Mouse (Mus musculus) stomach, embryonic 14.5 days (tissue): ENCODE data around the gene Epb41l2. TPM values are rescaled to one million over a fixed set of nuclear protein-coding genes. Genes with fewer than 3 reads are reported as not detected.

Source experiments
- ATAC-seq: fragments of 200-750 bp; cut with Nextera tagmentation; 2 replicates; pipeline ENCODE4 v1.8.0; 2017; ENCODE audit warnings: low read depth, moderate TSS enrichment; ENCODE audit not compliant: insufficient number of reproducible peaks, insufficient read depth, low FRiP score
- H3K27ac ChIP-seq: fragments of 300-500 bp; sonication (generic); 2 replicates; pipeline ENCODE4 v1.5.1; 2014; ENCODE audit warnings: mild to moderate bottlenecking, low read length, moderate library complexity, mixed read lengths
- H3K27me3 ChIP-seq: fragments of 300-500 bp; sonication (generic); 2 replicates; pipeline ENCODE4 v1.6.1; 2014; ENCODE audit warnings: low read length, control low read depth, mixed read lengths; ENCODE audit not compliant: control insufficient read depth, insufficient read depth
- H3K36me3 ChIP-seq: fragments of 300-500 bp; sonication (generic); 2 replicates; pipeline ENCODE4 v1.6.1; 2014; ENCODE audit warnings: mild to moderate bottlenecking, control low read depth, low read length, moderate library complexity, mixed read lengths; ENCODE audit not compliant: control insufficient read depth, insufficient read depth
- H3K4me1 ChIP-seq: fragments of 300-500 bp; sonication (generic); 2 replicates; pipeline ENCODE4 v1.6.1; 2014; ENCODE audit warnings: low read length, control low read depth, mixed read lengths; ENCODE audit not compliant: control insufficient read depth, insufficient read depth
- H3K4me2 ChIP-seq: fragments of 300-500 bp; sonication (generic); replicated peaks from 2 replicates; pipeline ENCODE4 v1.6.1; 2014; ENCODE audit warnings: low read depth, low read length, control low read depth
- H3K4me3 ChIP-seq: fragments of 300-500 bp; sonication (generic); 2 replicates; pipeline ENCODE4 v1.5.1; 2014; ENCODE audit warnings: low read depth, low read length, control low read depth
- H3K9ac ChIP-seq: fragments of 300-500 bp; sonication (generic); replicated peaks from 2 replicates; pipeline ENCODE4 v1.6.1; 2014; ENCODE audit warnings: low read depth, mild to moderate bottlenecking, control low read depth, low read length, moderate library complexity, mixed read lengths
- H3K9me3 ChIP-seq: fragments of 300-500 bp; sonication (generic); 2 replicates; pipeline ENCODE4 v1.6.1; 2016; ENCODE audit warnings: low read depth, low read length, control low read depth; ENCODE audit not compliant: control insufficient read depth
- WGBS: fragments of 180-500 bp; shearing (Covaris S2); extraction: QIAGEN DNeasy Blood & Tissue Kit; methylation state at CpG from one replicate; pipeline ENCODE4 v1.1.7; 2014; 5-methylcytosine and 5-hydroxymethylcytosine counted together
- polyA plus RNA-seq: library from polyadenylated mRNA; unstranded; fragments of >200 nt; fragmentation: Nextera tagmentation; extraction: Ambion mirVana; gene quantifications from 2 replicates; pipeline ENCODE4 v1.2.1, GENCODE M21; 2014

Gene Epb41l2
- polyA plus RNA-seq, 1 experiment from 2014 or later: 65.3 TPM

- Histone ChIP-seq H3K36me3 (no peaks in the 10 kb centered on the region), H3K4me2 (no peak overlapping the region), H3K4me3 (no peak overlapping the region), H3K9ac (no peak overlapping the region), H3K27me3 (no peaks in the 10 kb centered on the region), H3K9me3 (no peaks in the 10 kb centered on the region), H3K4me1 (peaks cover 19% of the 10 kb centered on the region; the same call in 1 of the 2 replicates), H3K27ac (no peak overlapping the region)
- 84% methylated on average over 10 of the region's 10 CpGs for WGBS
- ATAC-seq: no peak
Observed at GRCm38 (mm10) chr10:25384391-25384790, 24.8 kb downstream of the Epb41l2 start.

GRCm38 (mm10) chr10:25385811-25386580 is 26.4 kb downstream of the Epb41l2 start:
- H3K9ac ChIP-seq: no peak overlapping the region
- no peak overlapping the region for H3K4me2 ChIP-seq
- no peaks in the 10 kb centered on the region for H3K9me3 ChIP-seq
- no peak overlapping the region for H3K27ac ChIP-seq
- H3K4me1 ChIP-seq: peaks cover 19% of the 10 kb centered on the region; the same call in 1 of the 2 replicates
- 64% methylated on average over 13 of the region's 13 CpGs for WGBS
- H3K4me3 ChIP-seq: no peak overlapping the region
- no peaks in the 10 kb centered on the region for H3K36me3 ChIP-seq
- ATAC-seq: no peak
- no peaks in the 10 kb centered on the region for H3K27me3 ChIP-seq

GRCm38 (mm10) chr10:25386868-25387267 is 27.3 kb downstream of the Epb41l2 start:
- Histone ChIP-seq H3K4me1 (peaks cover 19% of the 10 kb centered on the region; the same call in 1 of the 2 replicates), H3K27ac (no peak overlapping the region), H3K4me2 (no peak overlapping the region), H3K36me3 (no peaks in the 10 kb centered on the region), H3K27me3 (no peaks in the 10 kb centered on the region), H3K9me3 (no peaks in the 10 kb centered on the region), H3K9ac (no peak overlapping the region), H3K4me3 (no peak overlapping the region)
- WGBS: 54% methylated on average over 4 of the region's 4 CpGs
- no peak for ATAC-seq

- H3K4me2 ChIP-seq: no peak overlapping the region
- ATAC-seq: no peak
- no peak overlapping the region for H3K27ac ChIP-seq
- H3K4me1 ChIP-seq: peaks cover 19% of the 10 kb centered on the region; the same call in 1 of the 2 replicates
- no peak overlapping the region for H3K4me3 ChIP-seq
- H3K9ac ChIP-seq: no peak overlapping the region
- H3K9me3 ChIP-seq: no peaks in the 10 kb centered on the region
- no peaks in the 10 kb centered on the region for H3K27me3 ChIP-seq
- 24% methylated on average over 4 of the region's 4 CpGs for WGBS
- no peaks in the 10 kb centered on the region for H3K36me3 ChIP-seq
Observed at GRCm38 (mm10) chr10:25387268-25387667, 27.7 kb downstream of the Epb41l2 start.

GRCm38 (mm10) chr10:25392786-25393185 is 33.2 kb downstream of the Epb41l2 start:
- Histone ChIP-seq H3K36me3 (no peaks in the 10 kb centered on the region), H3K4me3 (no peak overlapping the region), H3K27me3 (no peaks in the 10 kb centered on the region), H3K9me3 (no peaks in the 10 kb centered on the region), H3K4me2 (no peak overlapping the region), H3K9ac (no peak overlapping the region), H3K27ac (no peak overlapping the region), H3K4me1 (peaks cover 8% of the 10 kb centered on the region; the same call in 1 of the 2 replicates)
- ATAC-seq: no peak
- WGBS: 87% methylated on average over 7 of the region's 7 CpGs

GRCm38 (mm10) chr10:25393721-25394120 is 34.1 kb downstream of the Epb41l2 start:
- 86% methylated on average over 1 of the region's 1 CpGs for WGBS
- Histone ChIP-seq H3K4me1 (peaks cover 16% of the 10 kb centered on the region; the same call in 1 of the 2 replicates), H3K27me3 (no peaks in the 10 kb centered on the region), H3K27ac (no peak overlapping the region), H3K4me3 (no peak overlapping the region), H3K9ac (no peak overlapping the region), H3K9me3 (no peaks in the 10 kb centered on the region), H3K36me3 (no peaks in the 10 kb centered on the region), H3K4me2 (no peak overlapping the region)
- ATAC-seq: no peak

GRCm38 (mm10) chr10:25395236-25395886 is 35.8 kb downstream of the Epb41l2 start:
- 74% methylated on average over 5 of the region's 5 CpGs for WGBS

GRCm38 (mm10) chr10:25396859-25397258 is 37.3 kb downstream of the Epb41l2 start:
- Histone ChIP-seq H3K27me3 (no peaks in the 10 kb centered on the region), H3K36me3 (no peaks in the 10 kb centered on the region), H3K4me2 (no peak overlapping the region), H3K4me3 (no peak overlapping the region), H3K4me1 (peaks cover 22% of the 10 kb centered on the region; the same call in 1 of the 2 replicates), H3K9me3 (no peaks in the 10 kb centered on the region), H3K27ac (no peak overlapping the region), H3K9ac (no peak overlapping the region)
- ATAC-seq: no peak
- WGBS: 78% methylated on average over 3 of the region's 3 CpGs

More at GRCm38 (mm10) chr10:25395236-25395886, 35.8 kb downstream of the Epb41l2 start:
- no peak for ATAC-seq
- no peaks in the 10 kb centered on the region for H3K27me3 ChIP-seq
- peaks cover 22% of the 10 kb centered on the region; the same call in 1 of the 2 replicates for H3K4me1 ChIP-seq
- H3K9ac ChIP-seq: no peak overlapping the region
- H3K27ac ChIP-seq: no peak overlapping the region
- H3K4me2 ChIP-seq: no peak overlapping the region
- no peak overlapping the region for H3K4me3 ChIP-seq
- no peaks in the 10 kb centered on the region for H3K9me3 ChIP-seq
- no peaks in the 10 kb centered on the region for H3K36me3 ChIP-seq
